Mouse (Mus musculus): ENCODE data around the gene Zfp612. TPM values are rescaled to one million over a fixed set of nuclear protein-coding genes. Genes with fewer than 3 reads are reported as not detected.

Gene Zfp612
- polyA plus RNA-seq, 1 experiment from 2014 or later, result 8.8 TPM

- Histone ChIP-seq H3K27ac (replicated peaks) (no peak overlapping the region), H3K4me1 (no peaks in the 10 kb centered on the region), H3K4me3 (replicated peaks) (no peak overlapping the region), H3K27me3 (no peaks in the 10 kb centered on the region), H3K4me2 (replicated peaks) (no peak overlapping the region), H3K9ac (no peak overlapping the region), H3K9me3 (replicated peaks) (no peaks in the 10 kb centered on the region; the same call in 1 of the 2 replicates), H3K36me3 (no peaks in the 10 kb centered on the region)
- 88% methylated on average over 4 of the region's 4 CpGs for WGBS
- no peak for ATAC-seq (ENCODE audit: insufficient number of reproducible peaks, low FRiP score, low TSS enrichment, low read depth)
Measured at GRCm38 (mm10) chr8:110065676-110066075, 13.9 kb upstream of the Zfp612 start.

- ATAC-seq (ENCODE audit: insufficient number of reproducible peaks, low FRiP score, low TSS enrichment, low read depth), result no peak
- WGBS, result 72% methylated on average over 4 of the region's 4 CpGs
- H3K36me3 ChIP-seq, result no peaks in the 10 kb centered on the region
Measured at GRCm38 (mm10) chr8:110069706-110070105, 9.8 kb upstream of the Zfp612 start.

GRCm38 (mm10) chr8:110071600-110071999 lies 7.9 kb upstream of the Zfp612 start:
- H3K9ac ChIP-seq, result no peak overlapping the region
- no peaks in the 10 kb centered on the region for H3K4me1 ChIP-seq
- H3K9me3 ChIP-seq (replicated peaks), result no peaks in the 10 kb centered on the region
- no peaks in the 10 kb centered on the region for H3K27me3 ChIP-seq
- H3K27ac ChIP-seq (replicated peaks), result no peak overlapping the region
- WGBS, result 14% methylated on average over 9 of the region's 9 CpGs
- ATAC-seq (ENCODE audit: insufficient number of reproducible peaks, low FRiP score, low TSS enrichment, low read depth), result no peak
- no peaks in the 10 kb centered on the region for H3K36me3 ChIP-seq
- H3K4me2 ChIP-seq (replicated peaks), result no peak overlapping the region
- no peak overlapping the region for H3K4me3 ChIP-seq (replicated peaks)

More at GRCm38 (mm10) chr8:110069706-110070105, 9.8 kb upstream of the Zfp612 start:
- Histone ChIP-seq H3K9me3 (replicated peaks) (no peaks in the 10 kb centered on the region), H3K9ac (no peak overlapping the region), H3K27ac (replicated peaks) (no peak overlapping the region), H3K4me2 (replicated peaks) (no peak overlapping the region), H3K4me1 (no peaks in the 10 kb centered on the region), H3K4me3 (replicated peaks) (no peak overlapping the region), H3K27me3 (no peaks in the 10 kb centered on the region)

GRCm38 (mm10) chr8:110074496-110074895 lies 5.0 kb upstream of the Zfp612 start:
- WGBS, result 83% methylated on average over 8 of the region's 8 CpGs
- no peak overlapping the region for H3K9ac ChIP-seq
- no peaks in the 10 kb centered on the region for H3K9me3 ChIP-seq (replicated peaks)
- H3K4me2 ChIP-seq (replicated peaks), result no peak overlapping the region
- no peaks in the 10 kb centered on the region for H3K27me3 ChIP-seq
- no peaks in the 10 kb centered on the region for H3K36me3 ChIP-seq
- H3K27ac ChIP-seq (replicated peaks), result no peak overlapping the region
- peaks cover 3% of the 10 kb centered on the region; the same call in 1 of the 2 replicates for H3K4me1 ChIP-seq
- no peak for ATAC-seq (ENCODE audit: insufficient number of reproducible peaks, low FRiP score, low TSS enrichment, low read depth)
- H3K4me3 ChIP-seq (replicated peaks), result no peak overlapping the region

GRCm38 (mm10) chr8:110082416-110083105 lies 3.0 kb downstream of the Zfp612 start:
- Histone ChIP-seq H3K9ac (no peak overlapping the region), H3K9me3 (replicated peaks) (no peaks in the 10 kb centered on the region), H3K4me3 (replicated peaks) (no peak overlapping the region), H3K27me3 (no peaks in the 10 kb centered on the region), H3K4me1 (peaks cover 7% of the 10 kb centered on the region; the same call in 1 of the 2 replicates), H3K4me2 (replicated peaks) (no peak overlapping the region), H3K36me3 (peaks cover 32% of the 10 kb centered on the region), H3K27ac (replicated peaks) (no peak overlapping the region)
- ATAC-seq (ENCODE audit: insufficient number of reproducible peaks, low FRiP score, low TSS enrichment, low read depth), result no peak
- WGBS, result 74% methylated on average over 11 of the region's 11 CpGs

- no peak overlapping the region for H3K4me2 ChIP-seq (replicated peaks)
- H3K36me3 ChIP-seq, result peaks cover 24% of the 10 kb centered on the region
- ATAC-seq (ENCODE audit: insufficient number of reproducible peaks, low FRiP score, low TSS enrichment, low read depth), result no peak
- H3K4me3 ChIP-seq (replicated peaks), result no peak overlapping the region
- no peak overlapping the region for H3K9ac ChIP-seq
- no peaks in the 10 kb centered on the region for H3K4me1 ChIP-seq
- H3K9me3 ChIP-seq (replicated peaks), result 0 out of 2 replicates have a peak, but pooled peaks cover 7% of the 10 kb centered on the region
- no peaks in the 10 kb centered on the region for H3K27me3 ChIP-seq
- no peak overlapping the region for H3K27ac ChIP-seq (replicated peaks)
- 59% methylated on average over 1 of the region's 1 CpGs for WGBS
Measured at GRCm38 (mm10) chr8:110091869-110092268, 12.3 kb downstream of the Zfp612 start.

GRCm38 (mm10) chr8:110100907-110101306 lies 21.4 kb downstream of the Zfp612 start, which contains the start of gene Gm21964:
Gm21964 (plus strand) TSS chr8:110101207.
- no peaks in the 10 kb centered on the region for H3K4me1 ChIP-seq
- no peaks in the 10 kb centered on the region for H3K27me3 ChIP-seq
- no peak within 1 kb of the TSS for H3K9ac ChIP-seq
- no peak within 1 kb of the TSS for H3K27ac ChIP-seq (replicated peaks)
- no peaks in the 10 kb centered on the region for H3K36me3 ChIP-seq
- 86% methylated on average over 12 of the region's 12 CpGs for WGBS
- ATAC-seq (ENCODE audit: insufficient number of reproducible peaks, low FRiP score, low TSS enrichment, low read depth), result no peak
- H3K4me3 ChIP-seq (replicated peaks), result no peak within 1 kb of the TSS
- H3K4me2 ChIP-seq (replicated peaks), result no peak within 1 kb of the TSS
- H3K9me3 ChIP-seq (replicated peaks), result no peaks in the 10 kb centered on the region

- Histone ChIP-seq H3K27me3 (no peaks in the 10 kb centered on the region), H3K9ac (no peak overlapping the region), H3K27ac (replicated peaks) (no peak overlapping the region), H3K4me3 (replicated peaks) (no peak overlapping the region), H3K4me2 (replicated peaks) (no peak overlapping the region), H3K36me3 (no peaks in the 10 kb centered on the region), H3K9me3 (replicated peaks) (no peaks in the 10 kb centered on the region), H3K4me1 (no peaks in the 10 kb centered on the region)
- 83% methylated on average over 15 of the region's 15 CpGs for WGBS
- no peak for ATAC-seq (ENCODE audit: insufficient number of reproducible peaks, low FRiP score, low TSS enrichment, low read depth)
Measured at GRCm38 (mm10) chr8:110101676-110102075, 22.1 kb downstream of the Zfp612 start.

- 86% methylated on average over 3 of the region's 3 CpGs for WGBS
Measured at GRCm38 (mm10) chr8:110102653-110103052, 23.1 kb downstream of the Zfp612 start, which contains the start of gene Gm17720. Gm17720 (minus strand) TSS chr8:110102753.

GRCm38 (mm10) chr8:110119715-110120114 lies 40.2 kb downstream of the Zfp612 start:
- H3K27ac ChIP-seq (replicated peaks), result no peak overlapping the region
- H3K4me3 ChIP-seq (replicated peaks), result no peak overlapping the region
- ATAC-seq (ENCODE audit: insufficient number of reproducible peaks, low FRiP score, low TSS enrichment, low read depth), result no peak
- 38% methylated on average over 6 of the region's 6 CpGs for WGBS
- no peaks in the 10 kb centered on the region for H3K36me3 ChIP-seq
- no peaks in the 10 kb centered on the region for H3K9me3 ChIP-seq (replicated peaks)
- H3K27me3 ChIP-seq, result no peaks in the 10 kb centered on the region
- H3K9ac ChIP-seq, result no peak overlapping the region
- H3K4me2 ChIP-seq (replicated peaks), result no peak overlapping the region
- no peaks in the 10 kb centered on the region for H3K4me1 ChIP-seq

More at GRCm38 (mm10) chr8:110102653-110103052, 23.1 kb downstream of the Zfp612 start, which contains the start of gene Gm17720:
- no peak within 1 kb of the TSS for H3K27ac ChIP-seq (replicated peaks)
- H3K9ac ChIP-seq, result no peak within 1 kb of the TSS
- no peak within 1 kb of the TSS for H3K4me3 ChIP-seq (replicated peaks)
- no peaks in the 10 kb centered on the region for H3K27me3 ChIP-seq
- no peak for ATAC-seq (ENCODE audit: insufficient number of reproducible peaks, low FRiP score, low TSS enrichment, low read depth)
- no peak within 1 kb of the TSS for H3K4me2 ChIP-seq (replicated peaks)
- H3K36me3 ChIP-seq, result no peaks in the 10 kb centered on the region
- no peaks in the 10 kb centered on the region for H3K9me3 ChIP-seq (replicated peaks)
- no peaks in the 10 kb centered on the region for H3K4me1 ChIP-seq

GRCm38 (mm10) chr8:110130537-110130936 lies 51.0 kb downstream of the Zfp612 start:
- Histone ChIP-seq H3K9ac (no peak overlapping the region), H3K4me2 (replicated peaks) (no peak overlapping the region), H3K4me3 (replicated peaks) (no peak overlapping the region), H3K9me3 (replicated peaks) (no peaks in the 10 kb centered on the region), H3K36me3 (no peaks in the 10 kb centered on the region), H3K27ac (replicated peaks) (no peak overlapping the region), H3K4me1 (no peaks in the 10 kb centered on the region), H3K27me3 (no peaks in the 10 kb centered on the region)
- ATAC-seq (ENCODE audit: insufficient number of reproducible peaks, low FRiP score, low TSS enrichment, low read depth), result 0 out of 2 replicates have a peak, but pooled peaks have one; percentile 29
- 24% methylated on average over 13 of the region's 13 CpGs for WGBS

GRCm38 (mm10) chr8:110134236-110134635 lies 54.7 kb downstream of the Zfp612 start:
- Histone ChIP-seq H3K9me3 (replicated peaks) (no peaks in the 10 kb centered on the region), H3K9ac (no peak overlapping the region), H3K4me3 (replicated peaks) (no peak overlapping the region), H3K27me3 (no peaks in the 10 kb centered on the region), H3K36me3 (no peaks in the 10 kb centered on the region), H3K27ac (replicated peaks) (no peak overlapping the region), H3K4me1 (no peaks in the 10 kb centered on the region), H3K4me2 (replicated peaks) (no peak overlapping the region)
- no peak for ATAC-seq (ENCODE audit: insufficient number of reproducible peaks, low FRiP score, low TSS enrichment, low read depth)
- whole genome bisulfite sequencing, result 88% methylated on average over 8 of the region's 8 CpGs
